Mouse (Mus musculus): ENCODE measurements around the gene Dad1.

Gene Dad1

DNA sequence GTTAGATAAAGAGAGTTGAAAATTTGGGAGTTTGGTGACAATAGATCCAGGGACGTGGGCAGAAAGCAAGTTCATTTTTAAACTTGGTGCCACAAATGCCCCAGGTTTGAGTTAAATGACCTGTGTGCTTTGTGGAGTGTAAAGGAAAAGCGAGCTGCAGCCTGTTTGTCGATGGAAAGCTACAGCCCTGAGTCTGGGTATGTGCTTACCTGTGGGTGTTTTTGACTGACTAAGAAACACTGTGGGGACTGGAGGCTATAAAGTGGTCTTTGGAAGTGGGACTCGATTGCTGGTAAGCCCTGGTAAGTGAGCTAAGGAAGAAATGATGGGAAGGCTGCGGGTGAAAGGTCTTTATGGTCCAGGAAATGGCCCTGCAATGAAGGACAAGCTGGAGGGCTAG, 47.6 kb downstream of the Dad1 start:
- peak; percentile 66 for DNase-seq (ENCODE audit: low read depth)

DNA sequence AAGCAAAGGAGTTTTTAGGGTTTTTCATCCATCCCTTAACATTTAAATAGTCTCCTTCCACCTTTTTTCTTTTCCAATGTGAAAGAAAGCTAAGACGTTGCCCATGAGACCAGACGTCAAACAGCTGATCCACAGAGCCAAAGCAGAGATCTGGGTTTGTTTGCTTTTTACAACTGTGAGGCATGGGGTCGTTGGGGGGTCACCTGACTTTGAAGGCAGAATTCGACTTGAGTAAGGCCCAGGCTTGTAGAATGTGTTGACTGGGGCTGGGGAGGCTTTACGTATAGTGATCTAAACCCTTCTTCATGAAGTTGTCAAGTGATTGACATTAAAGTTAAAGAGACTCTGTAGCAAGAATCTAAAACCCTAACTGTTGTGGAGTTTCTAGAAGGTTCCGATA, 48.0 kb downstream of the Dad1 start:
- DNase-seq (ENCODE audit: low read depth) = no peak

DNA sequence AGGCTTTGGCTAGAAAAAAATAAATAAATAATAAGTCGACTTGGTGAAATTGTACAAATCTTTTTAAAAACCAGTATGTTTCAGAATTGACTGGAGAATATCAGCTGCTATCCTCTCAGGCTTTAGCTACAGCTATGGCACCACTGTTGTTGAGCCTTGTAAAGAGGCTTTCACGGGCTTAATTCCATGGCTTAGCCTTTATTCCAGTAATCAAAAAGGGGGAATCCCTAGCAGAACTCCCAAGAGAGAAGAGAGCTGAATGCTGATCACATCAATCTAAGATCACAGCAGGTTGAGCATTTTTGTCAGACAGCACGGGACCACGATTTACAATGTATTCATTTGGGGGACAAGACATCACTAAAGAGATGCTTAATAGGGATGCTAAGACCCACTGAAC, 49.1 kb downstream of the Dad1 start:
- no peak for DNase-seq (ENCODE audit: low read depth)

DNA sequence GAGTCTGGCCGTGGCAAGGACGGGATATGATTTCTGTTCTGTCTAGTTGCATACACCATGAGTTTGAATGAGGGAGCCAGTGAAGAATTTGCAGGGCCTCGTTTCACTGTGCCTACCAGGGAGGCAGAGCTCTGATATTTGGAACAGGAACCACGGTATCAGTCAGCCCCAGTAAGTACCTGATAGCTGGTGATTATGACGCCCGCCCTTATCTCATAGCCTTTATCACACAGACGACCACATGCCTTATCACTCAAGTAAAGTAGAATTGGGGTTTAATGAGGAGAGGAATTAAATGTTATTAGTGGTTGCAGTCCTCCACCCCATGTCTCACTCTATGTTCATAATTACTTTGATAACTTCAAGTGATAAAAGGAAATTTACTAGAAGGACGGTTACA, 49.6 kb downstream of the Dad1 start:
- peak; percentile 71 for DNase-seq (ENCODE audit: low read depth)

DNA sequence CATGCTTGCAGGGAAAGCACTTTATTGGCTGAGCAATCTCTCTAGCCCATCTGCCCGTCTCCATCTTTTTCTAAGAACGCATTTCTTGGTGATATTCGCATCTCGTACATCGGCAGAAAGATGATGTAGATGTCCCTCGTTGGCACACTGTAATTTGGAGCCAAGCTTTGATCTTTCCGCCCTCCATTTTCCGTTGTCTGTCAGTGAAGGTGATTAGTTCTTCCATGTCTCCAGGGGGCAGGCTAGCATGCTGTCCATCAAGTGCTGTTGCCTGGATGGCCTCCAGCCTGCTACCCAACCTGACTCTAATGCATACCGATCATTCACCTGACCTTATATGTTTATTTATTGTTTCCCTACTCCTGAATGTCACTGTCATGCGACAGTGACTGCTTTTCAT, 50.1 kb downstream of the Dad1 start:
- DNase-seq (ENCODE audit: low read depth) = peak; percentile 75

DNA sequence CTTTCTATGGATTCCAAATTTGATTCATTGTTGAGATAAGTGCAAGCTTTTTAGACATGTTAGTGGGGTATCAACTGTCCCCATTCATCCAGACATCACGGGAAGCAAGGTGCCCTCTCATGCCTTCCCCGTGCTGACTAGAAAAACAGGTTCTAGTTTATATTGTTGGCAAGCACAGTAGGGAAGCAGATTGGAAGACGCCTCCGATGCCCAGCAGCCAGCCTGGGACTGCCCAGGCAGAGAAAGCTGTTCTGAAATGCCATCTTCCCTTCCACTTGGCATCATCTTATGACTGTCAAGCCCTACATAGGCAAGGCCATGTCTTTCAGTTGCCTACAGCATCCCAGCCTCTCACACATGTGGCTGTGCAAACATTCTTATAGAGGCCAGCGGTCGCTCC, 50.7 kb downstream of the Dad1 start:
- DNase-seq (ENCODE audit: low read depth) = peak; percentile 70

DNA sequence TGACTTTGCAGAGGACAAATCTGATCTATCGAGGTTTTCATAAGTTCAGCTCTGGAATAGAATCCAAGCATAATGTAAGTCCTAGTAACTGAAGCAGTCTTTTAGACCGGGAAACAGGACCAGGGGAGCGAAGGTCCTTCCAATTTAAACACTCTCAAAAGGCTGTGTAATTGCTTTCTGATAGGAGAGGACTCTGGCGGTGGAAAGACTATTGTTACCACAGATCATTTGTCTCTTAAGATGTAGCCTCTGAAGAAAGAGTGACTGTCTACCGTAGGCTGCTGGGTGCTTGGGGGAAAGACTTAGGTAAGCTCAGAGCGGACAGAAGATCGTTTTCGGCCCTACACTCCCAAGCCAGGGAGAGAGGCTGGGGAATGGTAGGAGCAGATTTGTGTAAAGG, 53.5 kb downstream of the Dad1 start:
- DNase-seq (ENCODE audit: low read depth) = peak; percentile 66

DNA sequence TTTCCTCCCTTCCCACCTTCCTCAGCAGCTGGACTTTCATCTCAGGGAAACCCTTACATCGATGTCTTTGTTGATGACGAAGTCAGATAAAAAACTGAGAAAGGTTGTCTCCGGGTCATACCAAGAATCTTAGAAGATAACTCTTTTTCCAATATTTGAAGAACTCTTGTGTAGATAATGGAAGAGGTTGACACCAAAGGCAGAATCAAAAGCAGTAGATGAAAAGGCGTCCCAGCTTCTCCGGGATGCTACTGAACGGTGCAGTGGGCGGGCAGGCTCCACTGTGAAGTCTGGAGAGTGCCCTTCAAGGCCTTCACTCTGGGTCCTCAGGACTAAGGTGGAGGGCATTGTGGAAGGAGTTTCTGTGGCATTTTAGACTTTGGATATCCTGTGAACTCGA, 54.2 kb downstream of the Dad1 start:
- DNase-seq (ENCODE audit: low read depth) = peak; percentile 66

DNA sequence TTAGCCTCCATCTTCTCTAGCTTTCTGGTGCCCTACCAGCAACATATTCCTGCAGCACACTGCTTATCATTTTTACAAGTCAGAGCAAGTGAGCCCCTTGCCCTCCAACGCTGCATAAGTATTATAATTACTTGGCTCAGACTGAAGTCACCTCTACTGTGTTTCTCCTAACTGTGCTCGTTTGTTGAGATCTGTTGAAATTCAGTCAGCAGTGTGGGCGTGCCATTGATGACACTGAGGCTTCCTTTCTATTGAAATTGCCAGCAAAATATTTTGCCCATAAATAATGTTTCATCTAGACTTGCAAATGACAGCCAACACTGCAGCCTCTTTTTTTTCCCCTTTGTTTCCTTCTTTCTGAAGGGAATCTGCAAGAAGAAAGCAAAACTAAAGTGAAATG, 56.2 kb downstream of the Dad1 start:
- peak; percentile 70 for DNase-seq (ENCODE audit: low read depth)

DNA sequence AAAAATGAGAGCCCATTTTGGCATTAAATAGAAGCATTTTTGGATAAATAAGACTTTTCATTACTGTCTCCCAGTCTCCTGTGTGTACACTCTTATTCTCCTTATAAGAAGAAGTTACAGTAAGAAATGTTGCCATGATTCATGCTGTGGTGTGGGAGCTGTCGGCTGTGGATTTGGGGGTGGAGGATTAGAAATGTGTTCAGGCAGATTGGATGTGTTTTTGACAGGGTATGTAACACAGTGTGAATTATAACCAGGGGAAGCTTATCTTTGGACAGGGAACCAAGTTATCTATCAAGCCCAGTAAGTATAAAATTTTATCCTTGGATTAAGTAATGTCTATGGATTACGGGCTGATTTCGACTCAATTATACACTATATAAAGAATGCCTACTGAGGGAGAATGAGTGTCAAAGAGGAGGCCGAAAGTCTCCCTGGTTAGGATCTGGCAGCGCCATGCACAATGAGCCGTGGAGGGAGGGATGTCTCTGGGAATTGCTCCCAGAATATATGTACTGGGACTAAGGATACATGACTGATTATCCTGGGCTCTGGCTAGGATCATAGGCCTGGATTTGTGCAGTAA, 58.0 kb downstream of the Dad1 start:
- no peak for DNase-seq (ENCODE audit: low read depth)

DNA sequence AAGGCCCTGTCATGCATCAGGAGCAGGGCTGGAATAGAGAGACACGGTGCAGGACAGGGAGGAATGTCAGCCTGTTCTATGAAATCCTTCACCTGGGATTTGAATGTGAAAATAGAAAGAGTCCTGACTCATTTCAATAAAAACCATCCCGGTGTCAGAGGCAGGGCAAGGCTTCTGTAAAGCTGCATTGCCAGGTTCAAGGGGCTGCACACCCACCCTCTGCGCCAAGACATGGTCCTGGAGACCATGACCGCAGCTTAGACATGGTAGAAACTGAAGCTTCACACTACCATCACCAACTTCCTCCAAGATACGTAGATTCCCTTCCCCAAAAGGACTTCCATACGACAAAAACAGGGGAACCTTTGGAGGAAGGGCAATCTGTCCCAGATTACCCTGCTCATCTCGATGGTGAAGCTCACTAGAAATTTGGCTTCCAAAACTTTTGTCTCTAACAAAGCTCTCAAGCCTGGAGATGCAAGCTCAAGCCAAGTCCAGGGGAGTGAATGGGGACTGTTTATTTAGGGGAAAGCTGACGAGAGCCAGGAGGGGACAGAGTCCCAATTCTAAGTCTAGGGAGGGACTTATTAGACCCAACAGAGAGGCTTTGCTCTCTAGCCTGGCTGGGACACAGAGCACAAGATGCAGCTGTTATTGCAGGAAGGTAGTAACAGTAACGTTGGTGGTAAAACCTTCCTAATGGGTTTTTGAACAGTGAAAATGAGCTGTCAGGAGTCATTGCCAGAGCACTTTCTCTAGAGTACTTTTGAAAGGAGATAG, 60.4 kb downstream of the Dad1 start:
- DNase-seq (ENCODE audit: low read depth) = peak; percentile 57

DNA sequence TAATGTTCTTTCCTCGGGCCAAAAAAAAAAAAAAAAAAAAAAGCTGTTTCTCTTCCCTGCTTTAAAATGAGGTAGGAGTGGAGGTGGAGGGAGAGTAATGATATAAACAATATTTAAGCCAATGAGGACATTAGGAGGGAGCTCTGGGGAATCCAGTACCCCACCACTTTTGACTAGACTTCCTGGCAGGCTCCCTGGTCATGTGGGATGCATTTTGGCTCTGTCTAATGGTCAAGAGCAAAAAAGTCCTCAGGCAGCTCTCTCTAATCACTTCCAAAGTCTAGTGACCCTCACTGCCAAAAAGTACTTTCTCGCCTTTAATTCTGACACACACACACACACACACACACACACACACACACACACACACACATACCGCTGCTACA, 61.4 kb downstream of the Dad1 start:
- DNase-seq (ENCODE audit: low read depth) = no peak

DNA sequence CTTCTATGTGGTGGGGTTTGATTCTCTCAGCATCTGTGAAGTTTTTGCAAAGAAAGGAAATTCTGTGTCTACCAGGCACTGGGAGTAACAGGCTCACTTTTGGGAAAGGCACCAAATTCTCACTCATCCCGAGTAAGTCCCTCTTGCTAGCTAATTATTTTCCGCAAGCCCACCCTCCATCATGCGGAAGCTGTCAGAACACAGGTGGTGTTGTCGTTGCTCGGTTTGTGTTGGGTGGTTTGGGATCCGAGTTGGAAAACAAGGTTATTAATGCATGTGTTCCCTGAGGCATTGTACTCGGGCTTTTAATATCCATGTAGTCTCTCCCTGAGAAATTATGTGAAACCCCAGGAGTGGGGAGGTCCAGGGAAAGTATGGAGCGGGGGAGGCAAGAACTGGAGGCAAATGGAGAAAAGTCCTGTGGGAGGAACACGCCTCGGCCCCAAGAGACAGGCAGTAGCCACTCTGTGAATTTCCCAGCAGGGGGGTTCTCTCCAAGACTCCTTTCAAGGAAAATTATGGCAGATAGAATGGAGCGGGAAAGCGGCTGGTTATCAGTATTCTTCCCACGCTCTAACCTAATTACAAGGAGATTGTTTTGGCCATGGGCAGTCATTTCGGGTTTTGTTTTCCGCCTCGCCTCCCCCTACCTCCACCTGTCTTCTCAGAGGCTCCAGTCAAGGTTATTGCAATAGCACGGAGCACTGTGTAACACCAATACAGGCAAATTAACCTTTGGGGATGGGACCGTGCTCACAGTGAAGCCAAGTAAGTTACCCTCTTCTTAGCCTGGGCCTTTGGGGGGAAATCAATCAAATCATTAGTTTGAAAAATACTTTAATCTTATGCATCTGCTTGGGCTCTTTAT, 62.1 kb downstream of the Dad1 start:
- DNase-seq (ENCODE audit: low read depth) = peak; percentile 53

DNA sequence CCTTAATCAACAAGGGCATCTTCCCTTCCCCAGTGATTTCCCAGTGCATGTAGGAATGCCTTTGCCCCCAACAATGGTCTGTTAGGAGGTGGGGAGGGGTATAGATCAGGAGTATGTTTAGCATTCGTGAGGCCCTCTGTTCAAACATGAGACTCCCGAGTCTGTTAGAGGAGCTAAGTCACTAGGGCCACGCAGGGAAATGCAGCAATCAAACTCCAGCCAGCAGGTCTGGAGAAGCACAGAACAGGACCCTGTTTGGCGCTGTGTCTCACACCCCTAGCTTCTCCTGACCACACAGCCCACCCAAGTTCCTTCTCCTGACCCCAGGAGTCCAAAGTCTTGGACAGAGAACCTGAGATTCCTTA, 62.9 kb downstream of the Dad1 start:
- peak; percentile 57 for DNase-seq (ENCODE audit: low read depth)

DNA sequence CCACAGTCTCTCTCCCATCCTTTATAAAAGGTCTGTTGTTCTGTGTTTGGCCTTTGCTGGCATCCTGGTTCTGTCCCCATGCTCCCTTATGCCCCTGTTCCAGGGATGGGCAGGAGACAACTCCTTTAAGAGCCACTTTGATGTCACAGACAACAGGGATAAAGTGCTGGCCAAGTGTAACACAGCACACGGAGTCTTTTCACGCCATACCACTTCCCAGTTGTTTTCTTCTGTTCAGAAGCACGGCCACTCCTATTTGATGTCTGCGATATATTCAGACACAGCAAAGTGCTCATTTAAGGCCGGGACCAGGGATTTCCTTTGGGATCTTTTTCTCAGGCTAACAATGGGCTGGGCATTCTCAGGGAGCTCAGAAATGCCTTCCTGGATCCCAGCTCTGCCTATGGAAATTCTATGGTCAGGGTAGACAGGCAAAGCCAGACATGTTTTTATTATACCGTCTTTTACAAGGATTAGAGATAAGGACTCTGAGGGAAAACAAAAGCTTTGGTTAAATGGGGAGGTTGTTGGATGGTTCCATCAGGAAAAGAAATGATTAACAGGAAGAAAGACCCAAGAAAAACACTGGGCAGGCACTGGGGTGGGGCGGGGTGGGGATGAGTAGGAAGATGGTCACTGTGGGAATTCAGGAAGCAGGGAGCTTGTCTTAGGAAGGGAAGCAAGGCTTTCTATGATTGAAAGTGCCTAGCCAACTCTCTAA, 63.4 kb downstream of the Dad1 start:
- no peak for DNase-seq (ENCODE audit: low read depth)

DNA sequence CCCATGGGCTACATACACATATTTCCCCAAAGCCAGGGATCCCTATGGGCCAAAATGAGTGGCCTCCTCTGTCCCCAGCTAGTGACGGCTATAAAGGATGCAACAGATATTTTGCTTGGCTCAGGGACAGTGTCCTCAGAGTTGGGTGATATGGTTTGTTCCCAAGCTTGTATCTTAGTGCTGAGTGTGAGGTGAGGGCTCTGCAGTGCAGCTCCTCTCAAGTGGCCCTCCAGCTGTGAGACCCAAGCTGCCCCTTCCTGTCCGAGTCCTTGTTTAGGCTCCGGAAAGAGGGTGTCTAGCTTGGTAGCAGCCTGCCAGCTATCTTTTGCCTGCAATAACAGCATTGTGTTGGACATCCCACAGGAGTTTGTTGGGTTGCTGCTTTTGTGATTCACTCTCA, 64.6 kb downstream of the Dad1 start:
- DNase-seq (ENCODE audit: low read depth) = no peak

DNA sequence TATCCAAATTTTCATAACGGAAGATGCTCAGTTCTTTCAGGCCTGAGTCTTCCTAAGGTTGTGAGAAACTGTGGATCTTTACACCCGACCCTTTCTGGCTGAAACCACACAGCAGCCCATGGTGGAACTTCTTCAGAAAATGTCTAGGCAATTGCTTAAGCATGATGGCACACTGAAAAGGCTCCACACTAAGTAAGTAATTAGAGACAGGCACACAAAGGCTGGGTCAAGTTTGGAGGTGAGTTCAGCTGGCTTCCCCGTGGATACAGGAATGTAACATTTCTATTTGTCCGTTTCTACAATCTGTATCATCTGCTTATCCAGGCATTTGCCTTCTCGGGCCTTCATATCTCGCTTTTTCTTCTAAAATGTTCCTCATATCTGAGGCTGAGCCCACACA, 66.7 kb downstream of the Dad1 start:
- DNase-seq (ENCODE audit: low read depth) = no peak
